Mouse (Mus musculus): Measurements from ENCODE around the gene Ugt2b38.
"Not testable (repeated sequence)": the region's sequence is repeated elsewhere in the genome, so short reads cannot be mapped to it uniquely, and the experiment has no call there.

The Ugt2b38 gene

GRCm38 (mm10) chr5:87424041-87424440 is at the start of gene Ugt2b38:
Gene Ugt2b38, minus strand, starts transcription at chr5:87424203.
- not testable (repeated sequence) for DNase-seq (ENCODE audit: extremely low read depth, low read depth, low spot score)

- no peak for DNase-seq (ENCODE audit: extremely low read depth, low read depth, low spot score)
These were observed 34.8 kb upstream of the Ugt2b38 start for GRCm38 (mm10) chr5:87458810-87459209.

GRCm38 (mm10) chr5:87457701-87458100 is 33.7 kb upstream of the Ugt2b38 start:
- no peak for DNase-seq (ENCODE audit: extremely low read depth, low read depth, low spot score)

DNA sequence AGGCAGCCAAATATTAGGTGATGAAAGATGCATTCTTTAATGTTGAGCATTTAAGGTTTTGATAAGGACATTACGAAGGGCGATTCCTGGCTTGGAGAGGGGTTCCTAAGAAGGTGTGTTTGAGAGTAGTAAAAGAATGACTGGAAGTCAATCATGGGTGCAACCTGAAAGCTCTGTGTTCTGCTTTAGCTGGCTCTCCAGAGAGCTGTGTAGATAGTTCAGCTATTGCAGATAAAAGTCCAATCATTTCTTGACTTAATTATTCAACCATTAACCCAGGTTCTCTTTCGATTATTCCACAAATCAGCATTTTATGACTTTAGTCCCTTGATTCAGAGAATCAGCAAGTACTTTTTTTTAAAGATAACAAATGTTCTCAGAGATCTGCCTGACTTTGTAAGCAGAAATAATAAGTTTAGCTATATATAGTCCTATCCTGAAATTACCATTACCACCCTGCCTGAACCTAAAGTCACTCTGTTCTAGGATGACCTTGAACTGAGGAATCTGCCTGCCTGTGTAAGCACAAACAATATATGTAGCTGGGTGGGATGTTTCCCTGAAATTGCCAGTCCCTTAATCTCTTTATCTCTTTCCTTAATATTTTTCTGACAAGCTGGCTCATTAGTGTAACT is 32.3 kb upstream of the Ugt2b38 start:
- DNase-seq (ENCODE audit: extremely low read depth, low read depth, low spot score) = no peak

DNA sequence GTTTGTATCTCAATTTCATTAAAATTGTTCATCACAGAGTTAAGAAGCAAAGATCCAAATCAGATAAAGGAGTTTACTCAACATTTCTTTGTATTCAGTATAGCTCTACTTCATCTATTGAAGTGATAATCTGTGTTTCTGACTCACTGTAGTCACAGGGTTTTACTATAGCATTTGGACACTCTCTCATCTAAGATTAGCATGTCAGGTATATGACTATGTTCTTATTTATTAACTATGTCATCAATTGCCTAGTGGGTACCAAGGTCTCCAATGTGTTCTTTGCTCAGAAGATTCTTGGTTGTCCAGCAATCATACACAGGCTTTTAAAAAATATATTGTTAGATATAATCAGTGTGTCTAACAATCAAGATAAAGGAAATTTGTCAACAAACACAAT is 31.5 kb upstream of the Ugt2b38 start:
- no peak for DNase-seq (ENCODE audit: extremely low read depth, low read depth, low spot score)

DNA sequence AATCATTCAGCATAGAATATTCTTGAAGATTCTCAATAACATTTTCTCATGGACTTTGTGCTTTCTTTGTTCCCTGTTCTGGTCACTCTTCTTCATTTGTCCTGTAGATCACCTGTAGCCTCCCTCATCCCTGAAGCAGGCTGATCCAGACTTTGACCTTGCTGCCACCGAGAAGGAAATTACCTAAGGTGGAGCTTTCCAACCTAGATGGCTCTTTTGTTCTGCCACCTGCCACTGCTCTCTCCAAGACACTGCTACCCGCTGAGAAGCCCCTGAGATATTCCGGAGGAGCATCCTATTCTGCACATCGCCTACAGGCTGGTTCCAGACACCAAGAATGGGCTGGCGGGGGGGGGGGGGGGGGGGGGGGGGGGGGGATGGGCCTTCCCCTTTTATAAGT is 28.5 kb upstream of the Ugt2b38 start:
- not testable (repeated sequence) for DNase-seq (ENCODE audit: extremely low read depth, low read depth, low spot score)

GRCm38 (mm10) chr5:87436264-87436663 is 12.3 kb upstream of the Ugt2b38 start:
- no peak for DNase-seq (ENCODE audit: extremely low read depth, low read depth, low spot score)

- DNase-seq (ENCODE audit: extremely low read depth, low read depth, low spot score) = no peak
These were observed 1.7 kb upstream of the Ugt2b38 start for GRCm38 (mm10) chr5:87425676-87426075.

- no peak for DNase-seq (ENCODE audit: extremely low read depth, low read depth, low spot score)
These were observed 27.0 kb downstream of the Ugt2b38 start for GRCm38 (mm10) chr5:87396968-87397367.

GRCm38 (mm10) chr5:87390818-87391217 is 33.2 kb downstream of the Ugt2b38 start:
- no peak for DNase-seq (ENCODE audit: extremely low read depth, low read depth, low spot score)

DNA sequence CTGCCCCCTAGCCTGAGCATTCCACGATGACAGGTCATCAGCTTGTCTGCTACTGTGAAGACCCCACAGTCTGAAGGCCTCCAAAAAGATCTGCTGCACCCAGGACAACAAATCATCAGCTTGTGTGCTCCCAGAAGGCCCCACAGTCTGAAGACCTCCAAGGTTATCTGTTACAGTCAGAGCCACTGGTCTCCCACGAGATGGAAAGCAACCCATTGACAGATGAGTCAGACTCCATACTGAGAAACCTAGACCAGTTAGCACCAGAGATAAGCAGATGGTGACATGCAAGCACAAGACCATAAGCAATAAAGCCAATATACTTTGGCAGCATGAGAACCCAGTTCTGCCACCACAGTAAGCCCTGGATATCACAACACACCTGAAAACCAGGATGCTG is 43.8 kb downstream of the Ugt2b38 start:
- DNase-seq (ENCODE audit: extremely low read depth, low read depth, low spot score) = no peak

GRCm38 (mm10) chr5:87379825-87380224 is 44.2 kb downstream of the Ugt2b38 start:
- no peak for DNase-seq (ENCODE audit: extremely low read depth, low read depth, low spot score)

DNA sequence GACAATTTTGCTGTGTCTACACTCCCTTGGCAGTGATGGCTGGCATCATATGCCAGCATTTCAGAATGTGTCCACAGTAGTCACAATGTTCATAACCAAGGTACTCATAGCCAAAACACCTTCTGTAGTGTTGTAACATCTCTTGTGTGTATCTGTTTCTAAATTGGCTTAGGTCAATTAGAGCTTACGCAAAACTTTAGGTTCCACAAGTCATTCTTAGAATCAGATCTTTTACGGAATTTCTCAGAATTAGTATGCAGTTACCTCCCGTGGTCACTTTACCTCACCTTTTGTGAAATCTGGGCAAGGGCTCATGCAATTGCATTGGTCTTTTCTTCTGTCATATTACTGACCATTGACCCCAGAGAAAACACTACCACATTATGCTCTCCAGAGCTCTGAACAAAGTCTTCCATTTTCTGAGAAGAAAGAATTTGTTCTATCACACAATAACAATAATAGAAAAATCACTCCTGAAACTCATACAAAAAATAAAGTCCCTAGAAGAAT is 48.1 kb downstream of the Ugt2b38 start:
- no peak for DNase-seq (ENCODE audit: extremely low read depth, low read depth, low spot score)

DNA sequence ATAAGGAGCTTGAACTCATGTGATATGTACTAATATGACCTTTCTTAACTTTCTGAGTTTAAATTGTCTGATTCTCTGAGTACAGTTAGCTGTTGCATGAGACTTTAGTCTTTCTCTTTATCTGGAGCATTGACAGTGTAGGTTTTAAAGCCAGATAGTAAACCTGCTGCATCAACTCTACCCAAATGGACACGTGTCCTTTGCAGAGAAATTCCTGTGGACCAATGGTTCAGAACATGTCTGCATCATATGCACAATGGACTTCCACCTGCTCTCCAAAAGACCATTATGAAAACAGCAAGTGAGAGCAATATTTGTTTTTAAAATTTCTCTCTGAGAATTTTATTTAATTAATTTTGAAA is 50.5 kb downstream of the Ugt2b38 start:
- DNase-seq (ENCODE audit: extremely low read depth, low read depth, low spot score) = no peak

GRCm38 (mm10) chr5:87372788-87373501 is 51.1 kb downstream of the Ugt2b38 start:
- not testable (repeated sequence) for DNase-seq (ENCODE audit: extremely low read depth, low read depth, low spot score)

All from fat pad, adult 2 months (tissue).